13 mouse cellular contexts compared by ENCODE assay signal in genomic region chr8:117475819-117476218, GRCm38 (mm10). TPM values are rescaled to one million over a fixed set of nuclear protein-coding genes. Genes with fewer than 3 reads are reported as not detected.
DNase-seq lines count a peak whose midpoint lies in the region; ATAC-seq lines count a peak whose summit lies in the region.
"Had no signal": no experiment of that assay in that cellular context is flagged by ENCODE, and none has a peak within 500 bp of the region (broad histone marks: within the 10 kb centered on the region; RNA-seq: fewer than 3 reads in every experiment).

No protein-coding gene starts in this region.

- H3K4me3 ChIP-seq in liver, embryonic 16.5 days (ENCODE audit: low read depth, low read length): no peak overlapping the region
- no peak overlapping the region for H3K4me3 ChIP-seq in forebrain, embryonic 10.5 days
- H3K4me3 ChIP-seq in midbrain, embryonic 13.5 days (replicated peaks): no peak overlapping the region
- no peak overlapping the region for H3K4me3 ChIP-seq in heart, embryonic 10.5 days
- H3K4me3 ChIP-seq: embryonic facial prominence, embryonic 13.5 days; intestine, embryonic 15.5 days had no signal

- no peak overlapping the region for H3K27ac ChIP-seq in liver, embryonic 16.5 days (ENCODE audit: low read length)
- H3K27ac ChIP-seq in forebrain, embryonic 10.5 days: no peak overlapping the region
- no peak overlapping the region for H3K27ac ChIP-seq in midbrain, embryonic 13.5 days
- H3K27ac ChIP-seq in heart, embryonic 10.5 days: no peak overlapping the region
- H3K27ac ChIP-seq: embryonic facial prominence, embryonic 13.5 days; intestine, embryonic 15.5 days had no signal

- H3K9me3 ChIP-seq in liver, embryonic 16.5 days (replicated peaks; ENCODE audit: control insufficient read depth, low read length): no peaks in the 10 kb centered on the region
- peaks cover 2% of the 10 kb centered on the region; the same call in 1 of the 2 replicates for H3K9me3 ChIP-seq in forebrain, embryonic 10.5 days
- H3K9me3 ChIP-seq in midbrain, embryonic 13.5 days: no peaks in the 10 kb centered on the region
- H3K9me3 ChIP-seq in heart, embryonic 10.5 days: peaks cover 3% of the 10 kb centered on the region; the same call in 1 of the 2 replicates
- H3K9me3 ChIP-seq: intestine, embryonic 15.5 days had no signal

- H3K27me3 ChIP-seq in liver, embryonic 16.5 days (ENCODE audit: control insufficient read depth, insufficient read depth, low read depth, low read length): no peaks in the 10 kb centered on the region
- no peaks in the 10 kb centered on the region for H3K27me3 ChIP-seq in forebrain, embryonic 10.5 days (ENCODE audit: poor library complexity, severe bottlenecking)
- no peaks in the 10 kb centered on the region for H3K27me3 ChIP-seq in midbrain, embryonic 13.5 days
- H3K27me3 ChIP-seq in heart, embryonic 10.5 days (ENCODE audit: insufficient read depth, poor library complexity, severe bottlenecking): no peaks in the 10 kb centered on the region
- H3K27me3 ChIP-seq: embryonic facial prominence, embryonic 13.5 days; intestine, embryonic 15.5 days had no signal

- peak; percentile 35 for DNase-seq in CD4-positive, CD25-positive, alpha-beta regulatory T cell, adult 2 months (ENCODE audit: low read depth, low spot score)
- peak; percentile 92 to 95 for DNase-seq in B cell, adult 2 months
- DNase-seq in natural killer cell, adult 2 months (ENCODE audit: low spot score in 2 of 2): peak; percentile 33 to 89
- no peak for DNase-seq in forebrain, embryonic 10.5 days (ENCODE audit: extremely low spot score, low spot score)
- no peak for DNase-seq in heart, embryonic 10.5 days (ENCODE audit: low spot score)
- DNase-seq: layer of hippocampus, postnatal 36 days; lung, embryonic 14.5 days; right cerebral cortex, postnatal 4 days had no signal

- H3K4me1 ChIP-seq in liver, embryonic 16.5 days (ENCODE audit: control insufficient read depth, low read depth, low read length): no peaks in the 10 kb centered on the region
- H3K4me1 ChIP-seq in forebrain, embryonic 10.5 days: peaks cover 7% of the 10 kb centered on the region
- H3K4me1 ChIP-seq in midbrain, embryonic 13.5 days (replicated peaks): peaks cover 5% of the 10 kb centered on the region
- H3K4me1 ChIP-seq in heart, embryonic 10.5 days: peaks cover 5% of the 10 kb centered on the region
- H3K4me1 ChIP-seq: embryonic facial prominence, embryonic 13.5 days had no signal

- 19% methylated on average over 7 of the region's 7 CpGs for WGBS in liver, embryonic 16.5 days (ENCODE audit: insufficient replicate concordance)
- 87% methylated on average over 7 of the region's 7 CpGs for WGBS in forebrain, embryonic 10.5 days
- 81% methylated on average over 7 of the region's 7 CpGs for WGBS in midbrain, embryonic 13.5 days
- 60% methylated on average over 7 of the region's 7 CpGs for WGBS in heart, embryonic 10.5 days

- no peak for ATAC-seq in CD4-positive, CD25-positive, alpha-beta regulatory T cell, adult 4 months
- ATAC-seq in liver, embryonic 16.5 days (ENCODE audit: low read depth): peak; percentile 41; the same call in 1 of the 2 replicates
- no peak for ATAC-seq in midbrain, embryonic 13.5 days
- ATAC-seq: intestine, embryonic 15.5 days had no signal

- H3K36me3 ChIP-seq in liver, embryonic 16.5 days (ENCODE audit: control insufficient read depth, insufficient read depth): no peaks in the 10 kb centered on the region
- H3K36me3 ChIP-seq in forebrain, embryonic 10.5 days (replicated peaks): no peaks in the 10 kb centered on the region
- H3K36me3 ChIP-seq in midbrain, embryonic 13.5 days: no peaks in the 10 kb centered on the region
- no peaks in the 10 kb centered on the region for H3K36me3 ChIP-seq in heart, embryonic 10.5 days
- H3K36me3 ChIP-seq: embryonic facial prominence, embryonic 13.5 days; intestine, embryonic 15.5 days had no signal

- H3K9ac ChIP-seq in liver, embryonic 16.5 days (ENCODE audit: low read depth, low read length): no peak overlapping the region
- no peak overlapping the region for H3K9ac ChIP-seq in midbrain, embryonic 13.5 days (replicated peaks)
- H3K9ac ChIP-seq: embryonic facial prominence, embryonic 13.5 days; intestine, embryonic 15.5 days; lung, embryonic 14.5 days had no signal

- H3K4me2 ChIP-seq in liver, embryonic 16.5 days (ENCODE audit: low read depth, low read length): no peak overlapping the region
- H3K4me2 ChIP-seq in midbrain, embryonic 13.5 days (replicated peaks): no peak overlapping the region
- H3K4me2 ChIP-seq: embryonic facial prominence, embryonic 13.5 days; intestine, embryonic 15.5 days; lung, embryonic 14.5 days had no signal

RNA-seq across cellular contexts. Expression of gene Plcg2, which starts 22.3 kb away (rescaled TPM):
- polyA plus RNA-seq in CD4-positive, CD25-positive, alpha-beta regulatory T cell, adult 4 months (2017; shearing (Covaris generic)): under 1 TPM in 1 of 2 experiments, not detected in 1; 0.99 TPM
- 8.1 and 8.4 TPM in 2 replicates for polyA plus RNA-seq in liver, embryonic 16.5 days (2015; fragmentation: Nextera tagmentation; extraction: Ambion mirVana)
- polyA plus RNA-seq in forebrain, embryonic 10.5 days (2016; fragmentation: Nextera tagmentation; extraction: Ambion mirVana): 6.1 and 6.2 TPM in 2 replicates
- 0.90 and 1.0 TPM in 2 replicates for polyA plus RNA-seq in midbrain, embryonic 13.5 days (2015; fragmentation: Nextera tagmentation; extraction: Ambion mirVana)
- polyA plus RNA-seq in heart, embryonic 10.5 days (2016; fragmentation: Nextera tagmentation; extraction: Ambion mirVana): 6.8 and 8.3 TPM in 2 replicates

Comparison
In these comparisons a context has a peak if more than half of its experiments do, and no peak if none do; other contexts are left out.
1. DNase-seq: peak in CD4-positive, CD25-positive, alpha-beta regulatory T cell, adult 2 months (single experiment), B cell, adult 2 months (2 of 2) and natural killer cell, adult 2 months (2 of 2); none in forebrain, embryonic 10.5 days (single experiment) and heart, embryonic 10.5 days (single experiment).